Comparison of ENCODE assay signal across 35 mouse cellular contexts in the genomic region with DNA sequence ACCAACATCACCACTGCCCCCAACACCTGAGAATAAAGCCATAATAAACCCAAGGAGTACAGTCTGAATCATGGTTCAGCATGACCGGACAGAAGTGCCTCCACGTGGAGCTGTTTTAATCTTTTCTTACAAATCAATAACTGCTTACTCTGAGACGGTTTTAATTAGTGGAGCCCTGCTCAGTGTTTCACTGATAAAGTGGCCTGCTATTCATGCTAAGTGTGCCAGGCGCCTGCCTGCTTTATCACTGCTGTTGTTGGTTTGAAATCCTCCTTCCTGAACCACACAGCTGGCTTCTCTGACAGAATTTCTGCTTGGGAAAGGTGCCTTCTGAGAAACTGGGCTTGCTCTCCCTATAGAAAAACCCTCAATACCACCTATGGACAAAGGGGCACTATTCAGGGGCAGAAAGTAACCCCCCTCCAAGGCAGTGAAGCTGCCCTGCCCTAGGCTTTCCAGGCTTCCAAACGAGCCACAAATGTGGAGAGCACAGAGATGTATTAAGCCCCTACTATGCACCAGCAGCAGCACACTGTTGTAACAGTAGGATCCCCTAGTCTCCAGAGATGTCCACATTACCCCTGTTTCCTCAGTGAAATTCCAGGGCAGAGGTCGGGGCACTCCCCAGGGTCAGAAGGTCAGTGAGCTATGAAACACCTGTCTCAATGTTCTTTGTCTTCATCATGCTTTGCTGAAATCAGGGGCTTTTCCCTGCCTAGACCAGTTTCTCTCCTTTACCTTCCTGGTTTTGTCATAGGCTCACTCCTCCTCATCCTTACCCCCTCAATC. TPM values are rescaled to one million over a fixed set of nuclear protein-coding genes. Genes with fewer than 3 reads are reported as not detected.
DNase-seq lines count a peak whose midpoint lies in the region; ATAC-seq and TF ChIP-seq lines count a peak whose summit lies in the region.
"Had no signal": no experiment of that assay in that cellular context is flagged by ENCODE, and none has a peak within 500 bp of the region (broad histone marks: within the 10 kb centered on the region; RNA-seq: fewer than 3 reads in every experiment).

No protein-coding gene starts in this region.

- no peak for TF ChIP-seq CTCF in hindbrain, postnatal 0 days (IDR thresholded peaks at IDR 0.05; ENCODE audit: low read depth)
- TF ChIP-seq CTCF in brain, embryonic 14.5 days (IDR thresholded peaks at IDR 0.05; ENCODE audit: borderline replicate concordance, extremely low read depth, insufficient read depth, insufficient read length) = no peak
- no peak for TF ChIP-seq CTCF in small intestine, adult 2 months (IDR thresholded peaks at IDR 0.05; ENCODE audit: extremely low read depth, insufficient read length, insufficient replicate concordance, low read depth, low read length)

- H3K4me1 ChIP-seq in hindbrain, embryonic 13.5 days (replicated peaks) = no peaks in the 10 kb centered on the region
- H3K4me1 ChIP-seq in hindbrain, postnatal 0 days (ENCODE audit: insufficient read depth, low read length) = no peaks in the 10 kb centered on the region
- no peaks in the 10 kb centered on the region for H3K4me1 ChIP-seq in midbrain, embryonic 14.5 days (ENCODE audit: control insufficient read depth, insufficient read depth, low read length)
- H3K4me1 ChIP-seq in midbrain, embryonic 15.5 days = no peaks in the 10 kb centered on the region
- peaks cover 50% of the 10 kb centered on the region for H3K4me1 ChIP-seq in small intestine, adult 2 months (ENCODE audit: control insufficient read depth, insufficient read depth, insufficient read length, low read length)
- H3K4me1 ChIP-seq: embryonic facial prominence, embryonic 13.5 days; hindbrain, embryonic 12.5 days; liver, embryonic 12.5 days; stomach, embryonic 15.5 days had no signal

- H3K9me3 ChIP-seq in hindbrain, embryonic 13.5 days = no peaks in the 10 kb centered on the region
- H3K9me3 ChIP-seq in hindbrain, postnatal 0 days (ENCODE audit: low read length) = no peaks in the 10 kb centered on the region
- H3K9me3 ChIP-seq in midbrain, embryonic 14.5 days (ENCODE audit: control insufficient read depth, low read length) = no peaks in the 10 kb centered on the region
- no peaks in the 10 kb centered on the region for H3K9me3 ChIP-seq in midbrain, embryonic 15.5 days
- H3K9me3 ChIP-seq: embryonic facial prominence, embryonic 13.5 days; forebrain, embryonic 10.5 days; heart, embryonic 12.5 days; hindbrain, embryonic 12.5 days; liver, embryonic 12.5 days; stomach, embryonic 15.5 days had no signal

- no peak overlapping the region for H3K27ac ChIP-seq in hindbrain, embryonic 13.5 days
- H3K27ac ChIP-seq in hindbrain, postnatal 0 days = no peak overlapping the region
- H3K27ac ChIP-seq in midbrain, embryonic 14.5 days (replicated peaks; ENCODE audit: low read depth, low read length) = no peak overlapping the region
- no peak overlapping the region for H3K27ac ChIP-seq in midbrain, embryonic 15.5 days
- peak overlapping the region; percentile 97 for H3K27ac ChIP-seq in small intestine, adult 2 months (ENCODE audit: insufficient read depth, low read depth, low read length)
- H3K27ac ChIP-seq: embryonic facial prominence, embryonic 13.5 days; forebrain, embryonic 10.5 days; heart, adult 2 months; hindbrain, embryonic 12.5 days; liver, embryonic 12.5 days; stomach, embryonic 15.5 days had no signal

- 0 out of 2 replicates have a peak, but pooled peaks have one; percentile 65 for ATAC-seq in hindbrain, embryonic 13.5 days (ENCODE audit: low FRiP score)
- ATAC-seq in hindbrain, postnatal 0 days = no peak
- no peak for ATAC-seq in midbrain, embryonic 14.5 days (ENCODE audit: low FRiP score, low TSS enrichment)
- ATAC-seq in midbrain, embryonic 15.5 days (replicated peaks) = no peak
- ATAC-seq: forebrain, postnatal 0 days; liver, embryonic 12.5 days; liver, postnatal 0 days; midbrain, embryonic 16.5 days had no signal

- H3K9ac ChIP-seq in hindbrain, embryonic 13.5 days = no peak overlapping the region
- H3K9ac ChIP-seq in hindbrain, postnatal 0 days (replicated peaks; ENCODE audit: low read length) = no peak overlapping the region
- no peak overlapping the region for H3K9ac ChIP-seq in midbrain, embryonic 14.5 days (replicated peaks; ENCODE audit: low read length)
- H3K9ac ChIP-seq in midbrain, embryonic 15.5 days = no peak overlapping the region
- H3K9ac ChIP-seq: embryonic facial prominence, embryonic 13.5 days; forebrain, postnatal 0 days; heart, embryonic 12.5 days; hindbrain, embryonic 12.5 days; liver, embryonic 12.5 days; liver, postnatal 0 days; stomach, embryonic 15.5 days had no signal

- no peak for DNase-seq in hindbrain, postnatal 0 days (ENCODE audit: low spot score)
- peak; percentile 10 for DNase-seq in midbrain, embryonic 14.5 days
- DNase-seq in brain, embryonic 14.5 days (ENCODE audit: low read depth) = peak; percentile 27
- DNase-seq in kidney, adult 8-10 months = no peak
- DNase-seq: adrenal gland, postnatal 25 days; cerebellum, adult 18-20 months; cerebellum, postnatal 10 days; forebrain, postnatal 0 days; heart, adult 2 months; kidney, postnatal 25 days; liver, postnatal 0 days; lung, postnatal 36 days; retina, postnatal 1 day; right cerebral cortex, postnatal 14 days had no signal

- no peak overlapping the region for H3K4me2 ChIP-seq in hindbrain, embryonic 13.5 days
- H3K4me2 ChIP-seq in hindbrain, postnatal 0 days (ENCODE audit: low read depth, low read length) = no peak overlapping the region
- no peak overlapping the region for H3K4me2 ChIP-seq in midbrain, embryonic 14.5 days (ENCODE audit: low read length)
- H3K4me2 ChIP-seq in midbrain, embryonic 15.5 days = no peak overlapping the region
- H3K4me2 ChIP-seq: embryonic facial prominence, embryonic 13.5 days; heart, embryonic 12.5 days; hindbrain, embryonic 12.5 days; liver, embryonic 12.5 days; stomach, embryonic 15.5 days had no signal

- TF ChIP-seq POLR2A in brain, embryonic 14.5 days (IDR thresholded peaks at IDR 0.05; ENCODE audit: borderline replicate concordance, extremely low read depth, insufficient read depth, insufficient read length, poor library complexity, severe bottlenecking) = no peak
- TF ChIP-seq POLR2A in small intestine, adult 2 months (IDR thresholded peaks at IDR 0.05; ENCODE audit: low read depth, low read length) = no peak

- no peaks in the 10 kb centered on the region for H3K36me3 ChIP-seq in hindbrain, embryonic 13.5 days
- H3K36me3 ChIP-seq in hindbrain, postnatal 0 days (ENCODE audit: insufficient read depth, low read length) = no peaks in the 10 kb centered on the region
- H3K36me3 ChIP-seq in midbrain, embryonic 14.5 days (ENCODE audit: control insufficient read depth, insufficient read depth, low read length) = no peaks in the 10 kb centered on the region
- H3K36me3 ChIP-seq in midbrain, embryonic 15.5 days (replicated peaks) = no peaks in the 10 kb centered on the region
- no peaks in the 10 kb centered on the region for H3K36me3 ChIP-seq in small intestine, adult 2 months (ENCODE audit: control insufficient read depth, insufficient read depth, low read length)
- H3K36me3 ChIP-seq: embryonic facial prominence, embryonic 13.5 days; forebrain, embryonic 10.5 days; heart, embryonic 12.5 days; hindbrain, embryonic 12.5 days; liver, embryonic 12.5 days; stomach, embryonic 15.5 days had no signal

- WGBS in hindbrain, embryonic 13.5 days = 62% methylated on average over 6 of the region's 6 CpGs
- WGBS in hindbrain, postnatal 0 days = 55% methylated on average over 6 of the region's 6 CpGs
- 62% methylated on average over 6 of the region's 6 CpGs for WGBS in midbrain, embryonic 14.5 days
- 54% methylated on average over 6 of the region's 6 CpGs for WGBS in midbrain, embryonic 15.5 days
- WGBS in small intestine, adult 2 months = 18% methylated on average over 6 of the region's 6 CpGs

- H3K27me3 ChIP-seq in hindbrain, embryonic 13.5 days = no peaks in the 10 kb centered on the region
- no peaks in the 10 kb centered on the region for H3K27me3 ChIP-seq in hindbrain, postnatal 0 days (ENCODE audit: insufficient read depth, low read length)
- no peaks in the 10 kb centered on the region for H3K27me3 ChIP-seq in midbrain, embryonic 14.5 days (ENCODE audit: control insufficient read depth, insufficient read depth, low read length)
- no peaks in the 10 kb centered on the region for H3K27me3 ChIP-seq in midbrain, embryonic 15.5 days (replicated peaks)
- no peaks in the 10 kb centered on the region for H3K27me3 ChIP-seq in small intestine, adult 2 months (ENCODE audit: control insufficient read depth, insufficient read depth, low read length)
- H3K27me3 ChIP-seq: embryonic facial prominence, embryonic 13.5 days; heart, embryonic 12.5 days; hindbrain, embryonic 12.5 days; liver, embryonic 12.5 days; stomach, embryonic 15.5 days had no signal

- no peak overlapping the region for H3K4me3 ChIP-seq in hindbrain, embryonic 13.5 days
- H3K4me3 ChIP-seq in hindbrain, postnatal 0 days (ENCODE audit: low read length) = no peak overlapping the region
- H3K4me3 ChIP-seq in midbrain, embryonic 14.5 days (replicated peaks; ENCODE audit: low read depth, low read length) = no peak overlapping the region
- no peak overlapping the region for H3K4me3 ChIP-seq in midbrain, embryonic 15.5 days
- H3K4me3 ChIP-seq in small intestine, adult 2 months (ENCODE audit: low read depth, low read length) = no peak overlapping the region
- H3K4me3 ChIP-seq: embryonic facial prominence, embryonic 13.5 days; forebrain, embryonic 10.5 days; heart, adult 2 months; heart, embryonic 12.5 days; hindbrain, embryonic 12.5 days; liver, embryonic 12.5 days; myocyte; stomach, embryonic 15.5 days had no signal

RNA-seq across cellular contexts. Expression of gene Isx, which starts 30.3 kb away (rescaled TPM):
- polyA plus RNA-seq in hindbrain, embryonic 13.5 days (2015; fragmentation: Nextera tagmentation; extraction: Ambion mirVana) = not detected in 2 replicates
- total RNA-seq in hindbrain, postnatal 0 days (2014; rRNA removed) = not detected in 2 replicates
- polyA plus RNA-seq in hindbrain, postnatal 0 days (2015; fragmentation: Nextera tagmentation; extraction: Ambion mirVana) = not detected in 2 replicates
- not detected in 2 replicates for polyA plus RNA-seq in midbrain, embryonic 14.5 days (2014; fragmentation: Nextera tagmentation; extraction: Ambion mirVana)
- not detected in 2 replicates for polyA plus RNA-seq in midbrain, embryonic 15.5 days (2015; fragmentation: Nextera tagmentation; extraction: Ambion mirVana)
- polyA plus RNA-seq in brain, embryonic 14.5 days (2012; rRNA removed) = not detected in 2 replicates
- 59.6 and 144 TPM in 2 replicates for polyA plus RNA-seq in small intestine, adult 2 months (2012; rRNA removed)
- total RNA-seq: adrenal gland, adult 18-20 months; adrenal gland, postnatal 25 days; common myeloid progenitor, adult 5-6 weeks; forebrain, postnatal 0 days; gastrocnemius, adult 8-10 months; gastrocnemius, postnatal 4 days; layer of hippocampus, postnatal 25 days; megakaryocyte, adult 5-6 weeks; MEL had no signal
- polyA plus RNA-seq: embryonic facial prominence, embryonic 13.5 days; forebrain, embryonic 10.5 days; forebrain, postnatal 0 days; heart, embryonic 12.5 days; hindbrain, embryonic 12.5 days; kidney, embryonic 14.5 days; liver, postnatal 0 days; lung, embryonic 16.5 days; midbrain, embryonic 16.5 days; neural tube, embryonic 14.5 days had no signal

Comparison
In these comparisons a context has a peak if more than half of its experiments do, and no peak if none do; other contexts are left out.
1. DNase-seq: peak in midbrain, embryonic 14.5 days (single experiment) and brain, embryonic 14.5 days (single experiment); none in hindbrain, postnatal 0 days (single experiment) and kidney, adult 8-10 months (0 of 2).
2. RNA of gene Isx, which starts 30.3 kb away (polyA plus RNA-seq): 59.6 to 144 TPM in small intestine, adult 2 months; not detected in midbrain, embryonic 15.5 days, not detected in hindbrain, embryonic 13.5 days, not detected in hindbrain, postnatal 0 days, not detected in midbrain, embryonic 14.5 days and not detected in brain, embryonic 14.5 days; every median in the first group is over 10 times any median in the second.